Mouse (Mus musculus): Measurements from ENCODE around the gene 4933415F23Rik. TPM values are rescaled to one million over a fixed set of nuclear protein-coding genes. Genes with fewer than 3 reads are reported as not detected.

4933415F23Rik gene
- polyA plus RNA-seq, 1 experiment: not detected

DNA sequence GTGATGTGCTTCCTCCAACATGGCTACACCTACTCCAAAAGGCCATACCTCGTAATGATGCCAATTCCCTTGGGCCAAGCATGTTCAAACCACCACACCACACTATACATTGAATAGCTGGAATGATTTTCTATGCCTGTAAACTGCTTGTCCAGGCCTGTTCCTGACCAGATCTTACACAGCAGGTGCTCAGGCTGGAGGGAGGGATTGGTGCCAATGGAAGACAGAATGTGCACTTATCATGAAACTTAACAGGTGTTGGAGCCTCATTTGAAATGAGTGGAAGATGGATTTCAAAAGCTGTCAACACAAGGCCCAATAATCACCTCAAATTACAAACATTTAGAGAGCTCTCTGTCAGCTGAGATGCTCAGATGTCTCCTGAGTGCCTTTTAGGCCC is 2.3 kb downstream of the 4933415F23Rik start:
- no peak overlapping the region for H3K27ac ChIP-seq (ENCODE audit: insufficient read depth, low read length)
- no peak for TF ChIP-seq CTCF (IDR thresholded peaks at IDR 0.05; ENCODE audit: borderline replicate concordance, insufficient read depth, low read length)
- H3K4me1 ChIP-seq (ENCODE audit: control insufficient read depth, insufficient read depth, low read length): no peaks in the 10 kb centered on the region
- no peak overlapping the region for H3K4me3 ChIP-seq (ENCODE audit: insufficient read depth, low read length)

DNA sequence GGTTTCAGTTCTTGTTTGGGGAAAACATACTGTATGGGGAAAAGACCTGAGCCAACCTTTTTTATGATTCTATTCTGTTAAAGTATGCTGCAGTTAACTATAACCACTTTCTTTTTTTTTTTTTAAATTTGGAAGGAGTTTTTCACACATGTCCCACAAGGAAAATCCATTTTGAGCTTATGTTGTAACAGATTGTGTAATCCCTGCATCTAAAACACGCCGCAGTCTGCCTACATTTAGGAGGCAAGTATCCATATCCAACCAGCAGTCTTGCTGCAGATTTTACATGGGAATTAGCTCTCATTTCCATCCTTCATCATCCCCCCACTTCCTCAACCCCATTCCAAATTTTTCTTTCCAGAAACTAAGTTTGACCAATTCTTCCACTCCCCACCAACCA is 3.6 kb downstream of the 4933415F23Rik start:
- TF ChIP-seq CTCF (IDR thresholded peaks at IDR 0.05; ENCODE audit: borderline replicate concordance, insufficient read depth, low read length): no peak
- TF ChIP-seq POLR2A (IDR thresholded peaks at IDR 0.05; ENCODE audit: low read depth, low read length): no peak
- no peak overlapping the region for H3K27ac ChIP-seq (ENCODE audit: insufficient read depth, low read length)
- H3K4me3 ChIP-seq (ENCODE audit: insufficient read depth, low read length): no peak overlapping the region
- no peaks in the 10 kb centered on the region for H3K4me1 ChIP-seq (ENCODE audit: control insufficient read depth, insufficient read depth, low read length)

DNA sequence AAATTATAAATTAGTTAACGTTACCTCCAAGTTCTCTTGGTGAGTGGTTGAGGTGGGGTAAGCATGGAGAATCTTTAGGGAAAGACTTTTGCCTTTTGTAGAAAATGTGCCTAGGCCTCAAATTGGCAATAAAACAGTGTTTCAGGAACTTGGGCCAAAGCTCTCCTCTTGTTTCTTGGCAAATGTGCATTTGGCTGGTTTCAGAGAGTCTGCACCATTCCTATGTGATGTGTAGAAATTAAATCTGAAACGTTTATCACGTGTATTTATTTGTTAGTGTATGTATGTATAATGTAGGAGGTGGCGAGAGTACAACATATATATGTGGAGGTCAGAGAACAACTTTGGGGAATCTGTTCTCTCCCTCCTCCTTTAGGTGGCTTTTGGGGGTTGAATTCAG is 4.1 kb downstream of the 4933415F23Rik start:
- Histone ChIP-seq H3K27ac (ENCODE audit: insufficient read depth, low read length) (no peak overlapping the region), H3K4me3 (ENCODE audit: insufficient read depth, low read length) (no peak overlapping the region), H3K4me1 (ENCODE audit: control insufficient read depth, insufficient read depth, low read length) (no peaks in the 10 kb centered on the region)
- TF ChIP-seq POLR2A (IDR thresholded peaks at IDR 0.05; ENCODE audit: low read depth, low read length): no peak
- no peak for TF ChIP-seq CTCF (IDR thresholded peaks at IDR 0.05; ENCODE audit: borderline replicate concordance, insufficient read depth, low read length)

DNA sequence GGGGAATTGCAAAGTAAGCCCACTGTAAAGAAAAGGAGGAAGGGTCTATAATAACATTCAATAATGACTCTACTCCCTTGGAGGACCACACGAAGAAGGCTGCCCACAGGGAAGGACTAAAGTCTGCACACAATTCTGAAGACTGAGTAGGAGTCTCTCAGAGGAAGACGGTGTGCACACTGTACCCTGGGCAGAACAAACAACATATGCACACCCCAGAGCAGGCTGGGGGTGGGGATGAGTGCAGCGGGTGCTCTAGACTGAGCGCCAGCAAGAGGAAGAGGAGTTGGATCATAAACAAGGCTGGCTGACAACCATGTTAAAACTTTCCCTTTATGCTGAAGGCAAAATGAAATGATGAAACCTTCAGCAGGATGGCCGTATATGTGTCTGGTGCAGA is 34.3 kb downstream of the 4933415F23Rik start:
- Histone ChIP-seq H3K4me1 (ENCODE audit: control insufficient read depth, insufficient read depth, low read length) (no peaks in the 10 kb centered on the region), H3K27ac (ENCODE audit: insufficient read depth, low read length) (no peak overlapping the region), H3K4me3 (ENCODE audit: insufficient read depth, low read length) (no peak overlapping the region)
- TF ChIP-seq CTCF (IDR thresholded peaks at IDR 0.05; ENCODE audit: borderline replicate concordance, insufficient read depth, low read length) (no peak), POLR2A (IDR thresholded peaks at IDR 0.05; ENCODE audit: low read depth, low read length) (no peak)

DNA sequence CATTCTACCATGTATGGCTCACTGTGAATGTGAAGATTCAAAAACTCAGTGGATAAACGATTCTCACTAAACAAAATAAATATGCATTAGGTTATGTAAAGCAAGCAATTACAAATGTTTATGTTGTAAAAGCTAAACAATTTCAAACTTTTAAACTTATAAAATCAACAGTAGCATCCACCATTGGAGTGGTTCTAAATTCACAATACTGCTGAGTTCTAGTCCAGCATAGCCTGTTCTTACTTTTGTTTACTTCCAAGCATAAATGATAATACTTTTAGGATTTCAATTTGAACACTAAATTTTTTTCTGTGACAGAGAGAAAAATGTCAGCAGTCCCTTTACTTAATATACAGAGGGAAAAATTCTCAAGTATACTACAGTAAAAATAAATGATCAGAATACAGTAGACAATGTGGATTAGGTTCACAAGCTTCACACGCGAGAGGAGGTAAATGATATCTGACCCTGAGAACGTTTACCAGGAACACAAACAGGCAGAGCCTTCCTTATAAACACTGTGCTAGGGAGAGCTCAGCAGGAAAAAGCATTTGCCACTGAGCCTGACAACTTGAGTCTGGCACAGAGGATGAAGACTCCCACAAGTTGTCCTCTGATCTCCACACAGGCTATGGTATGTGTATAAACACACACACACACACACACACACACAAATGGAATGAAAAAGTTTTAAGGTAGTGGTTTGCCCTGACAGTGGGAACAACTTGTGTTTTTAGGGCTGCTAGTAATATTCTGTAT is 37.2 kb downstream of the 4933415F23Rik start:
- TF ChIP-seq POLR2A (IDR thresholded peaks at IDR 0.05; ENCODE audit: low read depth, low read length): no peak
- no peak for TF ChIP-seq CTCF (IDR thresholded peaks at IDR 0.05; ENCODE audit: borderline replicate concordance, insufficient read depth, low read length)
- H3K4me3 ChIP-seq (ENCODE audit: insufficient read depth, low read length): no peak overlapping the region

DNA sequence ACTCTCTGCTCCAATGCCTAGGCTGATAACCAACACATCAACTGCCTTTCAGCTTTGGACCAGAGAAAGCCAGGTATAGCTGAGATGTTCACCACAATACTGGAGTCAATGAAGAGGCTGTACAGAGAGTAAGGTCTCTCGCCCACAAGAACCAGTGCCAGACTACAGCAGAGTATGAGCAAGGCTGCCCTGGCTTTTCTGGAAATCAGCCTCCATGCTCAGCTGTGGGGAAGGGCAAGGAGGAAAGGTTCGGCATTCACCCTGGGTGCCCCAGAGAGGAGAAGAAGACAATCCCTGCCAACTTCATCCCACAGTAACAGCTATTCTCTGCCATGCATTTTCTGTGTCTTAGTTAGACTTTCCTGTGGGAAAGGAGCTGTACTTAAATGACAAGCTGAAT is 38.1 kb downstream of the 4933415F23Rik start:
- Histone ChIP-seq H3K4me1 (ENCODE audit: control insufficient read depth, insufficient read depth, low read length) (no peaks in the 10 kb centered on the region), H3K27ac (ENCODE audit: insufficient read depth, low read length) (no peak overlapping the region), H3K4me3 (ENCODE audit: insufficient read depth, low read length) (no peak overlapping the region)
- TF ChIP-seq POLR2A (IDR thresholded peaks at IDR 0.05; ENCODE audit: low read depth, low read length) (no peak), CTCF (IDR thresholded peaks at IDR 0.05; ENCODE audit: borderline replicate concordance, insufficient read depth, low read length) (no peak)

More for the DNA sequence above, 37.2 kb downstream of the 4933415F23Rik start:
- H3K27ac ChIP-seq (ENCODE audit: insufficient read depth, low read length): no peak overlapping the region
- no peaks in the 10 kb centered on the region for H3K4me1 ChIP-seq (ENCODE audit: control insufficient read depth, insufficient read depth, low read length)

DNA sequence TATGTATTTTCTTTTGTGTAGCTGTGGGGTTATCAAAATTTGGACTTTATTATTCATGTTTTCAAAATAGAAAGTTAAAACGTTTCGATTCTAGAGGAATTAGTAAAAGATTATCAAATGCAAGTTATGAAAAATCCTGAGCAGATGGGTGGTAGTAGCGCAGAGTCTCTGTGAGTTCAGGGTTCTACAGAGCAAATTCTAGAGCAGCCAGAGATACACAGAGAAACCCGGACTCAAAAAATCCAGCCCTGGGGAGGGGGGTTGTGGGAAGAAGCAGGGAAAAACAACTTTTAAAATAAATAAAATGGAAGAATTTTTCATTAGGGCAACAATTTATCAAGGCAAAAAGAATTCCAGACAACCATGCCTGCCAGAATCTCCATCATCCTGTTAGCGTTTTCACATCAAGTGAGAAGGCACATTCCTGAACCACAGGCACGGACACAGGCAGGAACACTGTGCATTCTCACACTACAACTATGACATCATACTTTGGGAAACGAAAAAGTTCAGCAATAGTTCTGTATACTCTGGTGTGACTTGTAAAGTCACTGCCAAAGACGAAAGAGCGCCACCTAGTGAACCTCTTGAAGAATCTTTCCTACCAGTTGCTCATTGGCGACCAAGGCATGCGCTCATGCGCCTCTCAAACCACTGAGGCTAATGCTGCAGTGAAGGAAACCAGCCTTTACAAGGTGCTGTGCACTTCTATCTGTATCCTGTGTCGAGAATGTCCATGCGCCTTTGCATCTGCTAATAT is 40.3 kb downstream of the 4933415F23Rik start:
- H3K4me3 ChIP-seq (ENCODE audit: insufficient read depth, low read length): no peak overlapping the region
- TF ChIP-seq CTCF (IDR thresholded peaks at IDR 0.05; ENCODE audit: borderline replicate concordance, insufficient read depth, low read length) (0 out of 2 replicates have a peak, but pooled peaks have one; percentile 1), POLR2A (IDR thresholded peaks at IDR 0.05; ENCODE audit: low read depth, low read length) (no peak)
- no peaks in the 10 kb centered on the region for H3K4me1 ChIP-seq (ENCODE audit: control insufficient read depth, insufficient read depth, low read length)
- H3K27ac ChIP-seq (ENCODE audit: insufficient read depth, low read length): no peak overlapping the region

DNA sequence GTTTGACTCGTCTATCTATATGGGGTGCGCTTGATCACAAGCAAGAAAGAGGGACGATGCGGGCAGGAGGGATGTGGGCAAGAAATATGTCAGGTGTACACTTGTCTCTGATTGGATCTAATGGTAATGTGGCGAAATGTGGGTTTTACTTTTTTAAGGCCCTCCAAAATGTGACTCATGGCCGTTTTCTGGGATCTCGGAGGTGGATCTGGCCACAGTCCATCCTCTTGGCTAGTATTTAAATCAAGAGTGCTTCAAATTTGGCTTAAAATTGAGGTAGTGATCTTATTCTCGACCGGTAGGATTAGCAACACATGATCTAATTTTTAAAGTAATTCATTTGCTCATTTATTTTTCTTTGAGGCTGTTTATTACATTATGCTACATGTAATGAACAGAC is 42.0 kb downstream of the 4933415F23Rik start:
- Histone ChIP-seq H3K4me1 (ENCODE audit: control insufficient read depth, insufficient read depth, low read length) (no peaks in the 10 kb centered on the region), H3K27ac (ENCODE audit: insufficient read depth, low read length) (no peak overlapping the region), H3K4me3 (ENCODE audit: insufficient read depth, low read length) (no peak overlapping the region)
- no peak for TF ChIP-seq CTCF (IDR thresholded peaks at IDR 0.05; ENCODE audit: borderline replicate concordance, insufficient read depth, low read length)
- TF ChIP-seq POLR2A (IDR thresholded peaks at IDR 0.05; ENCODE audit: low read depth, low read length): no peak

All from embryonic fibroblast, embryonic 13.5 days (primary cell).